Mouse (Mus musculus): ENCODE measurements at regions not wholly inside any gene's neighbourhood (a gene's known extent, or its start where the extent isn't known, plus 50 kb on each side); places are given as distances from the start of the nearest gene placed in this dataset.

- DNase-seq (ENCODE audit: low spot score in 2 of 2) = no peak
These were observed 84.1 kb upstream of the Galnt15 start for GRCm38 (mm10) chr14:31944682-31945081.

- no peak for DNase-seq (ENCODE audit: low spot score in 2 of 2)
These were observed 83.7 kb upstream of the Galnt15 start for GRCm38 (mm10) chr14:31945125-31945524.

GRCm38 (mm10) chr14:31946032-31946431 lies 82.8 kb upstream of the Galnt15 start:
- no peak for DNase-seq (ENCODE audit: low spot score in 2 of 2)

- DNase-seq (ENCODE audit: low spot score in 2 of 2) = no peak
These were observed 81.5 kb upstream of the Galnt15 start for GRCm38 (mm10) chr14:31947246-31947645.

GRCm38 (mm10) chr14:31951894-31952293 lies 76.9 kb upstream of the Galnt15 start:
- no peak for DNase-seq (ENCODE audit: low spot score in 2 of 2)

GRCm38 (mm10) chr14:31953783-31954182 lies 75.0 kb upstream of the Galnt15 start:
- peak; percentile 15 to 62 for DNase-seq (ENCODE audit: low spot score in 2 of 2)

- peak; percentile 50 to 77 for DNase-seq (ENCODE audit: low spot score in 2 of 2)
These were observed 73.8 kb upstream of the Galnt15 start for GRCm38 (mm10) chr14:31954945-31955344.

- DNase-seq (ENCODE audit: low spot score in 2 of 2) = no peak
These were observed 71.6 kb upstream of the Galnt15 start for GRCm38 (mm10) chr14:31957211-31957638.

- DNase-seq (ENCODE audit: low spot score in 2 of 2) = no peak
These were observed 68.5 kb upstream of the Galnt15 start for GRCm38 (mm10) chr14:31960201-31960854.

GRCm38 (mm10) chr14:31961442-31961841 lies 67.3 kb upstream of the Galnt15 start:
- no peak for DNase-seq (ENCODE audit: low spot score in 2 of 2)

- DNase-seq (ENCODE audit: low spot score in 2 of 2) = no peak
These were observed 65.5 kb upstream of the Galnt15 start for GRCm38 (mm10) chr14:31963131-31963911.

GRCm38 (mm10) chr14:31964076-31964475 lies 64.7 kb upstream of the Galnt15 start:
- no peak for DNase-seq (ENCODE audit: low spot score in 2 of 2)

GRCm38 (mm10) chr14:31964831-31965230 lies 64.0 kb upstream of the Galnt15 start:
- no peak for DNase-seq (ENCODE audit: low spot score in 2 of 2)

- DNase-seq (ENCODE audit: low spot score in 2 of 2) = no peak
These were observed 59.3 kb upstream of the Galnt15 start for GRCm38 (mm10) chr14:31969531-31969930.

GRCm38 (mm10) chr14:31970245-31970830 lies 58.5 kb upstream of the Galnt15 start:
- DNase-seq (ENCODE audit: low spot score in 2 of 2) = no peak

GRCm38 (mm10) chr14:31970851-31971250 lies 57.9 kb upstream of the Galnt15 start:
- no peak for DNase-seq (ENCODE audit: low spot score in 2 of 2)

GRCm38 (mm10) chr14:31973702-31974101 lies 55.1 kb upstream of the Galnt15 start:
- no peak for DNase-seq (ENCODE audit: low spot score in 2 of 2)

- DNase-seq (ENCODE audit: low spot score in 2 of 2) = no peak
These were observed 50.6 kb upstream of the Galnt15 start for GRCm38 (mm10) chr14:31978196-31978595.

GRCm38 (mm10) chr14:31978690-31979089 lies 50.1 kb upstream of the Galnt15 start:
- DNase-seq (ENCODE audit: low spot score in 2 of 2) = no peak
